In the genomic region with DNA sequence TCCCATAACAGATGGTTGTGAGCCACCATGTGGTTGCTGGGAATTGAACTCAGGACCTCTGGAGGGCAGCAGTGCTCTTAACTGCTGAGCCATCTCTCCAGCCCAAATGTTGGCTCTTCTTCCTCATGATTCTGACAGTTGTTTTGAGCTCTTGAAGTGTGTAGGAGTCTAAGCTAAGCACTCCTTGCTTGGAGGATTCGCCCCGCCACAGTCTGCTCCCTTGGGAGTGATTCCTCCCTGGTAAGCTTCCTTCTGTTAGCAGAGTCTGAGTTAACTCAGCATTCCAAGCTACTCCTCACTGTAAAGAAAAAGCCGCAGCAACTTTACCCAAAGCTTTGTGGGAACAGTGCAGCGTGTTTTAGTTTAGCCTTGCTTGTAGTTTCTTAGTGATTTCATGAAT, we compare ENCODE assay signal across 33 mouse cellular contexts. TPM values are rescaled to one million over a fixed set of nuclear protein-coding genes. Genes with fewer than 3 reads are reported as not detected.
DNase-seq lines count a peak whose midpoint lies in the region; ATAC-seq and TF ChIP-seq lines count a peak whose summit lies in the region.
"Had no signal": no experiment of that assay in that cellular context is flagged by ENCODE, and none has a peak within 500 bp of the region (broad histone marks: within the 10 kb centered on the region; RNA-seq: fewer than 3 reads in every experiment).

No protein-coding gene starts in this region.

- ATAC-seq in kidney, postnatal 0 days (replicated peaks; ENCODE audit: low FRiP score, low read depth), result no peak
- ATAC-seq in kidney, embryonic 16.5 days (ENCODE audit: low FRiP score, low TSS enrichment), result no peak
- ATAC-seq in embryonic facial prominence, embryonic 15.5 days (ENCODE audit: insufficient number of reproducible peaks, low FRiP score, low TSS enrichment, low read depth), result no peak
- ATAC-seq: forebrain, postnatal 0 days; intestine, postnatal 0 days; midbrain, embryonic 16.5 days had no signal

- DNase-seq in kidney, postnatal 0 days (ENCODE audit: low spot score), result peak; percentile 33
- peak; percentile 9 to 78 for DNase-seq in left cerebral cortex, postnatal 25 days (ENCODE audit: low spot score in 2 of 2)
- DNase-seq in left cerebral cortex, postnatal 10 days (ENCODE audit: extremely low spot score in 1 of 2, low spot score in 2 of 2), result no peak
- DNase-seq in layer of hippocampus, adult 8-10 months (ENCODE audit: low spot score in 2 of 2), result peak; percentile 17 to 46
- no peak for DNase-seq in adrenal gland, adult 8-10 months
- no peak for DNase-seq in neural tube, embryonic 10.5 days (ENCODE audit: extremely low spot score, low spot score)
- DNase-seq: adrenal gland, postnatal 10 days; cerebellum, adult 2 months; cerebellum, postnatal 25 days; forebrain, postnatal 0 days; gastrocnemius, postnatal 14 days; heart, adult 2 months; heart, postnatal 14 days; kidney, postnatal 14 days; left cerebral cortex, postnatal 4 days; thymus, postnatal 25 days had no signal

- intact Hi-C loops in left cerebral cortex, postnatal 25 days (cut with DNase I), result no loop called here
- intact Hi-C loops in left cerebral cortex, postnatal 10 days (cut with DNase I), result no loop called here

- no peak overlapping the region for H3K4me3 ChIP-seq in kidney, postnatal 0 days (replicated peaks; ENCODE audit: low read depth, low read length)
- no peak overlapping the region for H3K4me3 ChIP-seq in kidney, embryonic 16.5 days (ENCODE audit: low read length)
- H3K4me3 ChIP-seq in embryonic facial prominence, embryonic 15.5 days (replicated peaks), result no peak overlapping the region
- H3K4me3 ChIP-seq: embryonic facial prominence, embryonic 13.5 days; forebrain, embryonic 10.5 days; heart, adult 2 months; heart, embryonic 13.5 days; hindbrain, embryonic 12.5 days; myocyte had no signal

- no peak for TF ChIP-seq CTCF in kidney, postnatal 0 days (IDR thresholded peaks at IDR 0.05; ENCODE audit: low read depth)

- no peak overlapping the region for H3K9ac ChIP-seq in kidney, postnatal 0 days (ENCODE audit: low read depth, low read length)
- no peak overlapping the region for H3K9ac ChIP-seq in kidney, embryonic 16.5 days (replicated peaks; ENCODE audit: low read length)
- H3K9ac ChIP-seq in embryonic facial prominence, embryonic 15.5 days, result no peak overlapping the region
- H3K9ac ChIP-seq: embryonic facial prominence, embryonic 13.5 days; forebrain, postnatal 0 days; heart, embryonic 13.5 days; hindbrain, embryonic 12.5 days had no signal

- H3K36me3 ChIP-seq in kidney, postnatal 0 days (ENCODE audit: insufficient read depth, low read length), result 0 out of 2 replicates have a peak, but pooled peaks cover 3% of the 10 kb centered on the region
- peaks cover 22% of the 10 kb centered on the region; the same call in 1 of the 2 replicates for H3K36me3 ChIP-seq in kidney, embryonic 16.5 days (ENCODE audit: insufficient read depth, low read length)
- H3K36me3 ChIP-seq in embryonic facial prominence, embryonic 15.5 days, result peaks cover 61% of the 10 kb centered on the region

- no peak overlapping the region for H3K27ac ChIP-seq in kidney, postnatal 0 days
- no peak overlapping the region for H3K27ac ChIP-seq in kidney, embryonic 16.5 days (ENCODE audit: low read length)
- peak overlapping the region; percentile 12; the same call in 1 of the 2 replicates for H3K27ac ChIP-seq in embryonic facial prominence, embryonic 15.5 days (replicated peaks)
- H3K27ac ChIP-seq: forebrain, embryonic 10.5 days; heart, adult 2 months; heart, embryonic 13.5 days; hindbrain, embryonic 12.5 days; macrophage had no signal

- H3K4me2 ChIP-seq in kidney, postnatal 0 days (ENCODE audit: low read length), result no peak overlapping the region
- H3K4me2 ChIP-seq in kidney, embryonic 16.5 days (replicated peaks; ENCODE audit: low read depth, low read length), result no peak overlapping the region
- H3K4me2 ChIP-seq in embryonic facial prominence, embryonic 15.5 days (replicated peaks), result no peak overlapping the region
- H3K4me2 ChIP-seq: embryonic facial prominence, embryonic 13.5 days; heart, embryonic 13.5 days; hindbrain, embryonic 12.5 days had no signal

- 62% methylated on average over 4 of the region's 4 CpGs for WGBS in kidney, postnatal 0 days
- 75% methylated on average over 4 of the region's 4 CpGs for WGBS in kidney, embryonic 16.5 days
- 71% methylated on average over 4 of the region's 4 CpGs for WGBS in embryonic facial prominence, embryonic 15.5 days

- H3K27me3 ChIP-seq in kidney, postnatal 0 days (ENCODE audit: insufficient read depth, low read length), result no peaks in the 10 kb centered on the region
- no peaks in the 10 kb centered on the region for H3K27me3 ChIP-seq in kidney, embryonic 16.5 days (ENCODE audit: insufficient read depth, low read length)
- H3K27me3 ChIP-seq in embryonic facial prominence, embryonic 15.5 days, result no peaks in the 10 kb centered on the region
- H3K27me3 ChIP-seq: embryonic facial prominence, embryonic 13.5 days; heart, embryonic 13.5 days; hindbrain, embryonic 12.5 days had no signal

- H3K9me3 ChIP-seq in kidney, postnatal 0 days (replicated peaks; ENCODE audit: low read length), result no peaks in the 10 kb centered on the region
- no peaks in the 10 kb centered on the region for H3K9me3 ChIP-seq in kidney, embryonic 16.5 days (ENCODE audit: low read length)
- no peaks in the 10 kb centered on the region for H3K9me3 ChIP-seq in embryonic facial prominence, embryonic 15.5 days (replicated peaks)
- H3K9me3 ChIP-seq: embryonic facial prominence, embryonic 13.5 days; forebrain, embryonic 10.5 days; heart, embryonic 13.5 days; hindbrain, embryonic 12.5 days had no signal

- no peaks in the 10 kb centered on the region; the same call in 1 of the 2 replicates for H3K4me1 ChIP-seq in kidney, postnatal 0 days (replicated peaks; ENCODE audit: insufficient read depth, low read length)
- peaks cover 4% of the 10 kb centered on the region; the same call in 1 of the 2 replicates for H3K4me1 ChIP-seq in kidney, embryonic 16.5 days (ENCODE audit: insufficient read depth, low read length)
- no peaks in the 10 kb centered on the region; the same call in 1 of the 2 replicates for H3K4me1 ChIP-seq in embryonic facial prominence, embryonic 15.5 days
- H3K4me1 ChIP-seq: heart, embryonic 13.5 days; hindbrain, embryonic 12.5 days had no signal

RNA-seq across cellular contexts. Expression of a gene that starts 29.6 kb away (rescaled TPM):
- polyA plus RNA-seq in kidney, postnatal 0 days (2015; fragmentation: Nextera tagmentation; extraction: Ambion mirVana), result not detected in 2 replicates
- not detected in 2 replicates for polyA plus RNA-seq in kidney, embryonic 16.5 days (2015; fragmentation: Nextera tagmentation; extraction: Ambion mirVana)
- not detected for total RNA-seq in left cerebral cortex, postnatal 25 days (2021)
- total RNA-seq in left cerebral cortex, postnatal 10 days (2021), result not detected
- not detected in 2 replicates for polyA plus RNA-seq in embryonic facial prominence, embryonic 15.5 days (2015; fragmentation: Nextera tagmentation; extraction: Ambion mirVana)
- total RNA-seq in layer of hippocampus, adult 8-10 months (2022), result not detected
- total RNA-seq in adrenal gland, adult 8-10 months (2022), result not detected
- total RNA-seq: adrenal gland, postnatal 10 days; forebrain, postnatal 0 days; gastrocnemius, postnatal 14 days; heart, adult 2 months; heart, postnatal 14 days; left cerebral cortex, adult 18-20 months; left cerebral cortex, postnatal 4 days; liver, adult 2 months; MEL had no signal
- polyA plus RNA-seq: cerebellum, adult 2 months; embryonic facial prominence, embryonic 13.5 days; forebrain, embryonic 10.5 days; forebrain, postnatal 0 days; heart, adult 2 months; heart, embryonic 13.5 days; hindbrain, embryonic 12.5 days; intestine, postnatal 0 days; liver, adult 2 months; liver, embryonic 16.5 days; lung, embryonic 16.5 days; macrophage; midbrain, embryonic 16.5 days; myocyte; neural tube, embryonic 14.5 days; spleen, adult 2 months had no signal

Comparison
In these comparisons a context has a peak if more than half of its experiments do, and no peak if none do; other contexts are left out.
1. DNase-seq: peak in kidney, postnatal 0 days (single experiment), left cerebral cortex, postnatal 25 days (2 of 2) and layer of hippocampus, adult 8-10 months (2 of 2); none in left cerebral cortex, postnatal 10 days (0 of 2), adrenal gland, adult 8-10 months (single experiment) and neural tube, embryonic 10.5 days (single experiment).